Mouse (Mus musculus) lung, adult 2 months (tissue): ENCODE data around the gene Ppox.

ENCODE experiments used
- CTCF ChIP-seq: fragments of 200-500 bp; IDR thresholded peaks from 2 replicates; pipeline ENCODE4 v1.5.1; 2011; ENCODE audit warnings: mild to moderate bottlenecking, low read length, control low read depth; ENCODE audit not compliant: insufficient read depth
- POLR2A ChIP-seq: fragments of 200-500 bp; IDR thresholded peaks from 2 replicates; pipeline ENCODE4 v1.6.1; 2011; ENCODE audit warnings: low read depth, mild to moderate bottlenecking, control low read depth, low read length, borderline replicate concordance; ENCODE audit errors: extremely low read depth

DNA sequence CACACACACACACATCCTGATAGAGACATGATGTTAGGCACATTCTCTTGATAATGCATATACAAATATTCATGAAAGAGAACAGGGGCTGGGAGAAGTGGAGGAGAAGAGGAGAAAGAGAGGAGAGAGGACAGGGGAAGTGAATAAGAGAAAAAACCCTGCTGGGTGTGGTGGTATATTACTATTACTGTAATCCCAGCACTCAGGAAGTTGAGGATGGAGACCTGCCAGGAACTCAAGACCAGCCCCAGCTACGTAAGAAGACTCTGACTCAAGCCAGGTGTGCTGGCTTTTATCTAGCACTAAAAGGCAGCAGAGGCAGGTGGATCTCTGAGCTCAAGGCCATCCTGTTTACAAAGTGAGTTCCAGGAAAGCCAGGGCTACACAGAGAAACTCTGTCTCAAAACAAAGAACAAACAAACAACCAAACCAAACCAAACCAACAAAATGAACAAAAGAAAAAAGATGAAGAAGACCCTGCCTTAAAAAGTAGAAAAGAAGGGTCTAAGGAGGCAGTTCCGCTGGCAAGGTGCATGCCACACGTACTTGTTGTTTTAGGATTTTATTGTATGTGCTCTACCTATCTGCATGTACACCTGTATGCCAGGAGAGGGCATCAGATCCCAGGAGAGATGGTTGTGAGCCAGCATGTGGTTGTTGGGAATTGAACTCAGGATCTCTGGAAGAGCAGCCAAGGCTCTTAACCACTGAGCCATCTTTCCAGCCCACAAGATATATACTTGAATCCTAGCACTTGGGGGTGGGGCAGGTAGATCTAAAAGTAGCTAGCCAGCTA lies 17.1 kb downstream of the Ppox start:
- TF ChIP-seq CTCF (no peak), POLR2A (no peak)
